Mouse (Mus musculus) E14TG2a.4 (cell line): ENCODE measurements around the gene Gm10447.

Experiments used
- CTCF ChIP-seq: conservative IDR thresholded peaks from 2 replicates; pipeline ENCODE4 v1.5.1; 2014; ENCODE audit warnings: low read length
- NANOG ChIP-seq: IDR thresholded peaks from 2 replicates; pipeline ENCODE4 v1.6.1; 2014; ENCODE audit warnings: borderline replicate concordance, low read length, mixed read lengths
- POU5F1 ChIP-seq: IDR thresholded peaks from 2 replicates; pipeline ENCODE4 v1.6.1; 2014; ENCODE audit warnings: low read length, borderline replicate concordance

- TF ChIP-seq CTCF = no peak
- no peak for TF ChIP-seq NANOG
- TF ChIP-seq POU5F1 = no peak
Measured at GRCm38 (mm10) chr11:53458996-53459395, 2.1 kb upstream of the Gm10447 start.
